Mouse (Mus musculus) gastrocnemius, adult 2 months (tissue): Measurements from ENCODE around the gene Nfkbie. TPM values are rescaled to one million over a fixed set of nuclear protein-coding genes. Genes with fewer than 3 reads are reported as not detected.

Experiments
- DNase-seq: peaks from one replicate; pipeline ENCODE4 v3.0.0; 2022
- H3K27ac ChIP-seq: fragments of 200-600 bp; 2 replicates; pipeline ENCODE4 v1.8.1; 2022; ENCODE audit warnings: mild to moderate bottlenecking
- H3K4me3 ChIP-seq: fragments of 200-600 bp; 2 replicates; pipeline ENCODE4 v1.8.1; 2022; ENCODE audit warnings: mild to moderate bottlenecking, moderate library complexity
- CTCF ChIP-seq: fragments of 200-600 bp; IDR thresholded peaks from 2 replicates; pipeline ENCODE4 v1.8.1; 2022; ENCODE audit warnings: antibody characterized with exemption, mild to moderate bottlenecking, moderate library complexity
- intact Hi-C: fragments of 180-260 bp; cut with DNase I; formaldehyde crosslinking; loops from one replicate; pipeline ENCODE4 v1.15.1; 2025
- total RNA-seq, 2 experiments: library from RNA; stranded (reverse); gene quantifications; 2 replicates each; pipeline ENCODE4 v1.2.3; 2021

Gene Nfkbie
- total RNA-seq, 2 experiments from 2014 or later, result 0.36 to 0.43 TPM

- H3K27ac ChIP-seq, result peak overlapping the region; percentile 71; the same call in 1 of the 2 replicates
- TF ChIP-seq CTCF, result no peak
- DNase-seq, result no peak
Observed at GRCm38 (mm10) chr17:45556514-45557245, 1.2 kb downstream of the Nfkbie start.

GRCm38 (mm10) chr17:45557246-45557824, 1.8 kb downstream of the Nfkbie start:
- no peak for DNase-seq
- no peak for TF ChIP-seq CTCF
- intact Hi-C loops, result no loop called here
- Histone ChIP-seq H3K4me3 (peak overlapping the region; percentile 72), H3K27ac (no peak overlapping the region)

More at GRCm38 (mm10) chr17:45556514-45557245, 1.2 kb downstream of the Nfkbie start:
- intact Hi-C loops, result no loop called here
- H3K4me3 ChIP-seq, result peak overlapping the region; percentile 72

GRCm38 (mm10) chr17:45557998-45558862, 2.7 kb downstream of the Nfkbie start:
- no peak for TF ChIP-seq CTCF
- DNase-seq, result no peak
- H3K4me3 ChIP-seq, result peak overlapping the region; percentile 13
- H3K27ac ChIP-seq, result no peak overlapping the region
- intact Hi-C loops, result no loop called here

GRCm38 (mm10) chr17:45559732-45560525, 4.4 kb downstream of the Nfkbie start:
- no peak for DNase-seq
- intact Hi-C loops, result no loop called here
- no peak for TF ChIP-seq CTCF
- Histone ChIP-seq H3K4me3 (no peak overlapping the region), H3K27ac (no peak overlapping the region)

GRCm38 (mm10) chr17:45563216-45563615, 7.7 kb downstream of the Nfkbie start:
- DNase-seq, result no peak
- no peak for TF ChIP-seq CTCF
- Histone ChIP-seq H3K4me3 (peak overlapping the region; percentile 99), H3K27ac (peak overlapping the region; percentile 94)
- intact Hi-C loops, result no loop called here

GRCm38 (mm10) chr17:45563655-45564530, 8.4 kb downstream of the Nfkbie start, which contains the start of gene Slc35b2:
Gene Slc35b2 (plus strand): TSS chr17:45563874.
- TF ChIP-seq CTCF, result peak; percentile 94
- peak within 1 kb of the TSS; percentile 94 for H3K27ac ChIP-seq
- intact Hi-C loops, result no loop called here
- H3K4me3 ChIP-seq, result peak within 1 kb of the TSS; percentile 99
- DNase-seq, result peak; percentile 97

GRCm38 (mm10) chr17:45564531-45565084, 9.1 kb downstream of the Nfkbie start:
- intact Hi-C loops, result no loop called here
- Histone ChIP-seq H3K27ac (peak overlapping the region; percentile 94), H3K4me3 (peak overlapping the region; percentile 99)
- DNase-seq, result peak; percentile 55
- no peak for TF ChIP-seq CTCF

GRCm38 (mm10) chr17:45565103-45565502, 9.6 kb downstream of the Nfkbie start:
- Histone ChIP-seq H3K4me3 (peak overlapping the region; percentile 99), H3K27ac (no peak overlapping the region; the same call in 1 of the 2 replicates)
- intact Hi-C loops, result no loop called here
- TF ChIP-seq CTCF, result no peak
- DNase-seq, result no peak

- DNase-seq, result no peak
- intact Hi-C loops, result no loop called here
- H3K27ac ChIP-seq, result no peak overlapping the region
- TF ChIP-seq CTCF, result no peak
- H3K4me3 ChIP-seq, result no peak overlapping the region
Observed at GRCm38 (mm10) chr17:45566031-45566359, 10.5 kb downstream of the Nfkbie start.

GRCm38 (mm10) chr17:45566360-45567161, 11.1 kb downstream of the Nfkbie start:
- TF ChIP-seq CTCF, result no peak
- H3K4me3 ChIP-seq, result no peak overlapping the region
- intact Hi-C loops, result no loop called here
- H3K27ac ChIP-seq, result no peak overlapping the region
- no peak for DNase-seq
